Comparison of ENCODE assay signal across 22 mouse cellular contexts in the genomic region with DNA sequence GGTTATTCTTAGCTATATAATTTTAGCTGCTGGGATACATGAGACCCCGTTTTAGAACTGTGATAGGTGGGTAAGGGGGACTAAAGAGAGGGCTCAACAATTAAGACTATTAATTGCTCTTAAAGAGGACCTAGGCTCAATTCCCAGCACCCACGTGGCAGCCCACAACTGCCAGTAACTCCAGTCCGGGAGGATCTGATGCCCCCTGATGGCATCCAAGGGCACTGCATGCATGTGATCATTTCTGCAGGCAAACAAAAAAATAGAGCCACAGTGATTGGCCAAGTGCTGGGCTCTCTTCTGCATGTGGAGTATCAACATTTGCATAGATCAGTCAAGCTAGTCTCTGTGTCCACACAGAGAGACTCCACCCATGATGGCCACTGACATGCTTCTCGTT.
DNase-seq lines count a peak whose midpoint lies in the region; ATAC-seq and TF ChIP-seq lines count a peak whose summit lies in the region.
"Had no signal": no experiment of that assay in that cellular context is flagged by ENCODE, and none has a peak within 500 bp of the region (broad histone marks: within the 10 kb centered on the region; RNA-seq: fewer than 3 reads in every experiment).

No protein-coding gene starts in this region.

- H3K4me3 ChIP-seq in gastrocnemius, adult 2 months, result no peak overlapping the region
- H3K4me3 ChIP-seq in layer of hippocampus, adult 2 months, result no peak overlapping the region
- no peak overlapping the region for H3K4me3 ChIP-seq in midbrain, embryonic 11.5 days (ENCODE audit: low read depth, low read length)
- H3K4me3 ChIP-seq in midbrain, embryonic 10.5 days, result no peak overlapping the region
- H3K4me3 ChIP-seq in stomach, postnatal 0 days (ENCODE audit: low read depth, low read length), result no peak overlapping the region
- H3K4me3 ChIP-seq: embryonic facial prominence, embryonic 15.5 days; erythroblast, embryonic 14.5 days; forebrain, embryonic 10.5 days; heart, embryonic 13.5 days; hindbrain, embryonic 12.5 days had no signal

- TF ChIP-seq EP300 in stomach, postnatal 0 days (optimal IDR thresholded peaks at IDR 0.05), result no peak

- no peak for DNase-seq in gastrocnemius, adult 2 months
- no peak for DNase-seq in gastrocnemius, postnatal 25 days
- no peak for DNase-seq in layer of hippocampus, adult 2 months (ENCODE audit: low spot score in 2 of 2)
- no peak for DNase-seq in layer of hippocampus, postnatal 14 days (ENCODE audit: low spot score in 2 of 2)
- peak; percentile 61 for DNase-seq in midbrain, embryonic 11.5 days (ENCODE audit: low spot score, missing footprints)
- no peak for DNase-seq in midbrain, embryonic 10.5 days (ENCODE audit: low spot score)
- DNase-seq in stomach, postnatal 0 days (ENCODE audit: low spot score), result no peak
- DNase-seq in kidney, postnatal 14 days, result no peak
- DNase-seq: adrenal gland, adult 8-10 months; adrenal gland, postnatal 36 days; B cell, adult 2 months; cerebellum, adult 2 months; cerebellum, postnatal 10 days; heart, postnatal 36 days had no signal

- H3K9ac ChIP-seq in midbrain, embryonic 11.5 days (ENCODE audit: low read length), result no peak overlapping the region
- H3K9ac ChIP-seq in stomach, postnatal 0 days (ENCODE audit: low read length), result no peak overlapping the region
- H3K9ac ChIP-seq: embryonic facial prominence, embryonic 15.5 days; heart, embryonic 13.5 days; hindbrain, embryonic 12.5 days had no signal

- no peaks in the 10 kb centered on the region for H3K27me3 ChIP-seq in midbrain, embryonic 11.5 days (ENCODE audit: control insufficient read depth, insufficient read depth, low read length)
- H3K27me3 ChIP-seq in midbrain, embryonic 10.5 days (ENCODE audit: low read depth, poor library complexity, severe bottlenecking), result no peaks in the 10 kb centered on the region
- H3K27me3 ChIP-seq in stomach, postnatal 0 days (ENCODE audit: control insufficient read depth, insufficient read depth, low read length), result no peaks in the 10 kb centered on the region
- H3K27me3 ChIP-seq: embryonic facial prominence, embryonic 15.5 days; heart, embryonic 13.5 days; hindbrain, embryonic 12.5 days; Patski had no signal

- no peak for ATAC-seq in midbrain, embryonic 11.5 days (ENCODE audit: low FRiP score)
- no peak for ATAC-seq in stomach, postnatal 0 days (ENCODE audit: low FRiP score, low TSS enrichment)
- ATAC-seq: CD4-positive, CD25-positive, alpha-beta regulatory T cell, adult 4 months; forebrain, embryonic 14.5 days; Patski had no signal

- no peaks in the 10 kb centered on the region for H3K4me1 ChIP-seq in midbrain, embryonic 11.5 days (ENCODE audit: control insufficient read depth, insufficient read depth, low read length)
- H3K4me1 ChIP-seq in midbrain, embryonic 10.5 days, result no peaks in the 10 kb centered on the region
- no peaks in the 10 kb centered on the region for H3K4me1 ChIP-seq in stomach, postnatal 0 days (replicated peaks; ENCODE audit: control insufficient read depth, insufficient read depth)
- H3K4me1 ChIP-seq: embryonic facial prominence, embryonic 15.5 days; forebrain, embryonic 10.5 days; heart, embryonic 13.5 days; hindbrain, embryonic 12.5 days had no signal

- H3K4me2 ChIP-seq in midbrain, embryonic 11.5 days, result no peak overlapping the region
- H3K4me2 ChIP-seq in stomach, postnatal 0 days (replicated peaks; ENCODE audit: low read depth), result no peak overlapping the region
- H3K4me2 ChIP-seq: embryonic facial prominence, embryonic 15.5 days; heart, embryonic 13.5 days; hindbrain, embryonic 12.5 days had no signal

- no peaks in the 10 kb centered on the region for H3K36me3 ChIP-seq in midbrain, embryonic 11.5 days (ENCODE audit: control insufficient read depth, insufficient read depth, low read length)
- H3K36me3 ChIP-seq in midbrain, embryonic 10.5 days, result no peaks in the 10 kb centered on the region; the same call in 1 of the 2 replicates
- H3K36me3 ChIP-seq in stomach, postnatal 0 days (ENCODE audit: control insufficient read depth, insufficient read depth, low read length), result no peaks in the 10 kb centered on the region
- H3K36me3 ChIP-seq: embryonic facial prominence, embryonic 15.5 days; forebrain, embryonic 10.5 days had no signal

- intact Hi-C loops in gastrocnemius, adult 2 months (cut with DNase I), result no loop called here

- peak; percentile 7; the same call in 1 of the 2 replicates for TF ChIP-seq CTCF in gastrocnemius, adult 2 months (IDR thresholded peaks at IDR 0.05)
- TF ChIP-seq CTCF in layer of hippocampus, adult 2 months (conservative IDR thresholded peaks at IDR 0.05), result peak; percentile 45
- peak; percentile 14; the same call in 1 of the 2 replicates for TF ChIP-seq CTCF in stomach, postnatal 0 days (IDR thresholded peaks at IDR 0.05; ENCODE audit: low read depth)

- H3K27ac ChIP-seq in gastrocnemius, adult 2 months, result no peak overlapping the region
- H3K27ac ChIP-seq in layer of hippocampus, adult 2 months, result no peak overlapping the region
- H3K27ac ChIP-seq in midbrain, embryonic 11.5 days (ENCODE audit: low read depth, low read length), result no peak overlapping the region
- H3K27ac ChIP-seq in midbrain, embryonic 10.5 days (replicated peaks), result no peak overlapping the region
- H3K27ac ChIP-seq in stomach, postnatal 0 days (replicated peaks), result no peak overlapping the region
- H3K27ac ChIP-seq: embryonic facial prominence, embryonic 15.5 days; forebrain, embryonic 10.5 days; heart, embryonic 13.5 days; hindbrain, embryonic 12.5 days had no signal

- 90% methylated on average over 4 of the region's 4 CpGs for WGBS in midbrain, embryonic 11.5 days
- 89% methylated on average over 4 of the region's 4 CpGs for WGBS in midbrain, embryonic 10.5 days
- WGBS in stomach, postnatal 0 days, result 80% methylated on average over 4 of the region's 4 CpGs

- H3K9me3 ChIP-seq in midbrain, embryonic 11.5 days (ENCODE audit: control insufficient read depth, low read length), result no peaks in the 10 kb centered on the region
- H3K9me3 ChIP-seq in midbrain, embryonic 10.5 days (replicated peaks), result peaks cover 12% of the 10 kb centered on the region
- H3K9me3 ChIP-seq in stomach, postnatal 0 days (ENCODE audit: control insufficient read depth, low read length), result no peaks in the 10 kb centered on the region
